Mouse (Mus musculus) heart, postnatal 36 days (tissue): ENCODE data around the gene Tbc1d2b. TPM values are rescaled to one million over a fixed set of nuclear protein-coding genes. Genes with fewer than 3 reads are reported as not detected.

Experiments used
- total RNA-seq, 2 experiments: library from RNA; stranded (reverse); gene quantifications; 2 replicates each; pipeline ENCODE4 v1.2.3; 2021

Gene Tbc1d2b
- total RNA-seq, 2 experiments from 2014 or later, result 11.2 to 11.8 TPM

Other genes with a start within 250 kb of the Tbc1d2b start
- gene Ctsh, start 216.7 kb downstream of the Tbc1d2b start, total RNA-seq, result 10 to 100 TPM; 56.0 to 58.4 TPM
- gene Morf4l1, start 156.0 kb downstream of the Tbc1d2b start, total RNA-seq, result 100 to 1,000 TPM; 254 to 268 TPM
- gene Adamts7, start 107.7 kb downstream of the Tbc1d2b start, total RNA-seq, result 10 to 100 TPM; 14.4 to 17.7 TPM